Mouse (Mus musculus): ENCODE data around the gene Sv2a. TPM values are rescaled to one million over a fixed set of nuclear protein-coding genes. Genes with fewer than 3 reads are reported as not detected.
A peak's percentile ranks its signal among the peaks of the same experiment; 100 is the strongest.

Gene Sv2a
- polyA plus RNA-seq, 1 experiment from 2014 or later: 4.4 TPM

GRCm38 (mm10) chr3:96178427-96178826 lies 2.5 kb upstream of the Sv2a start:
- Histone ChIP-seq H3K36me3 (peaks cover 38% of the 10 kb centered on the region), H3K9me3 (no peaks in the 10 kb centered on the region), H3K27me3 (no peaks in the 10 kb centered on the region), H3K27ac (no peak overlapping the region), H3K4me3 (no peak overlapping the region), H3K9ac (no peak overlapping the region), H3K4me1 (peaks cover 35% of the 10 kb centered on the region), H3K4me2 (no peak overlapping the region)
- ATAC-seq (ENCODE audit: borderline replicate concordance, extremely low read depth, low FRiP score, low TSS enrichment): no peak
- 91% methylated on average over 4 of the region's 4 CpGs for WGBS

- Histone ChIP-seq H3K27ac (no peak overlapping the region), H3K36me3 (peaks cover 38% of the 10 kb centered on the region), H3K4me1 (peaks cover 31% of the 10 kb centered on the region), H3K9ac (no peak overlapping the region), H3K27me3 (no peaks in the 10 kb centered on the region), H3K4me3 (no peak overlapping the region), H3K9me3 (no peaks in the 10 kb centered on the region), H3K4me2 (no peak overlapping the region)
- no peak for ATAC-seq (ENCODE audit: borderline replicate concordance, extremely low read depth, low FRiP score, low TSS enrichment)
- WGBS: 84% methylated on average over 2 of the region's 2 CpGs
These were observed 2.0 kb upstream of the Sv2a start for GRCm38 (mm10) chr3:96178902-96179301.

GRCm38 (mm10) chr3:96179531-96179930 lies 1.4 kb upstream of the Sv2a start:
- Histone ChIP-seq H3K9me3 (no peaks in the 10 kb centered on the region), H3K9ac (no peak overlapping the region), H3K27ac (no peak overlapping the region), H3K4me3 (no peak overlapping the region), H3K4me2 (no peak overlapping the region), H3K27me3 (no peaks in the 10 kb centered on the region), H3K36me3 (peaks cover 31% of the 10 kb centered on the region), H3K4me1 (peaks cover 25% of the 10 kb centered on the region)
- no peak for ATAC-seq (ENCODE audit: borderline replicate concordance, extremely low read depth, low FRiP score, low TSS enrichment)
- 50% methylated on average over 4 of the region's 4 CpGs for WGBS

GRCm38 (mm10) chr3:96181510-96182381 lies 795 bp downstream of the Sv2a start:
- no peak overlapping the region for H3K27ac ChIP-seq
- peak overlapping the region; percentile 81 for H3K4me2 ChIP-seq
- WGBS: 28% methylated on average over 12 of the region's 12 CpGs
- ATAC-seq (ENCODE audit: borderline replicate concordance, extremely low read depth, low FRiP score, low TSS enrichment): peak; percentile 36; the same call in 1 of the 2 replicates
- H3K4me3 ChIP-seq: peak overlapping the region; percentile 52
- H3K9me3 ChIP-seq: no peaks in the 10 kb centered on the region
- H3K27me3 ChIP-seq: no peaks in the 10 kb centered on the region
- peaks cover 17% of the 10 kb centered on the region for H3K4me1 ChIP-seq
- no peak overlapping the region for H3K9ac ChIP-seq
- H3K36me3 ChIP-seq: peaks cover 14% of the 10 kb centered on the region

- H3K27ac ChIP-seq: no peak overlapping the region
- H3K9me3 ChIP-seq: no peaks in the 10 kb centered on the region
- H3K4me3 ChIP-seq: no peak overlapping the region
- H3K9ac ChIP-seq: no peak overlapping the region
- H3K36me3 ChIP-seq: peaks cover 11% of the 10 kb centered on the region
- ATAC-seq (ENCODE audit: borderline replicate concordance, extremely low read depth, low FRiP score, low TSS enrichment): no peak
- H3K4me1 ChIP-seq: peaks cover 17% of the 10 kb centered on the region
- WGBS: 10% methylated on average over 4 of the region's 4 CpGs
- H3K27me3 ChIP-seq: no peaks in the 10 kb centered on the region
- peak overlapping the region; percentile 81 for H3K4me2 ChIP-seq
These were observed 1.4 kb downstream of the Sv2a start for GRCm38 (mm10) chr3:96182382-96182776.

GRCm38 (mm10) chr3:96192977-96193376 lies 12.0 kb downstream of the Sv2a start:
- no peak overlapping the region for H3K9ac ChIP-seq
- no peaks in the 10 kb centered on the region for H3K27me3 ChIP-seq
- H3K4me2 ChIP-seq: no peak overlapping the region
- 55% methylated on average over 12 of the region's 12 CpGs for WGBS
- no peak for ATAC-seq (ENCODE audit: borderline replicate concordance, extremely low read depth, low FRiP score, low TSS enrichment)
- no peaks in the 10 kb centered on the region for H3K9me3 ChIP-seq
- H3K27ac ChIP-seq: no peak overlapping the region
- H3K4me3 ChIP-seq: no peak overlapping the region
- no peaks in the 10 kb centered on the region for H3K36me3 ChIP-seq
- H3K4me1 ChIP-seq: peaks cover 10% of the 10 kb centered on the region

- Histone ChIP-seq H3K27ac (no peak overlapping the region), H3K9ac (no peak overlapping the region), H3K9me3 (no peaks in the 10 kb centered on the region), H3K4me2 (no peak overlapping the region), H3K4me3 (no peak overlapping the region), H3K36me3 (no peaks in the 10 kb centered on the region), H3K27me3 (no peaks in the 10 kb centered on the region), H3K4me1 (peaks cover 13% of the 10 kb centered on the region)
- 81% methylated on average over 10 of the region's 10 CpGs for WGBS
- ATAC-seq (ENCODE audit: borderline replicate concordance, extremely low read depth, low FRiP score, low TSS enrichment): no peak
These were observed 14.0 kb downstream of the Sv2a start for GRCm38 (mm10) chr3:96194966-96195365.

- Histone ChIP-seq H3K27me3 (no peaks in the 10 kb centered on the region), H3K4me1 (peaks cover 13% of the 10 kb centered on the region), H3K9ac (no peak overlapping the region), H3K27ac (no peak overlapping the region), H3K36me3 (no peaks in the 10 kb centered on the region), H3K4me3 (no peak overlapping the region), H3K4me2 (peak overlapping the region; percentile 99; the same call in 1 of the 2 replicates), H3K9me3 (no peaks in the 10 kb centered on the region)
- WGBS: 90% methylated on average over 11 of the region's 11 CpGs
- ATAC-seq (ENCODE audit: borderline replicate concordance, extremely low read depth, low FRiP score, low TSS enrichment): no peak
These were observed 14.8 kb downstream of the Sv2a start for GRCm38 (mm10) chr3:96195616-96196313.

- Histone ChIP-seq H3K4me3 (peak overlapping the region; percentile 65), H3K4me2 (peak overlapping the region; percentile 99), H3K4me1 (peaks cover 13% of the 10 kb centered on the region), H3K36me3 (no peaks in the 10 kb centered on the region), H3K9ac (peak overlapping the region; percentile 81), H3K27ac (peak overlapping the region; percentile 94), H3K9me3 (no peaks in the 10 kb centered on the region), H3K27me3 (no peaks in the 10 kb centered on the region)
- 18% methylated on average over 27 of the region's 27 CpGs for WGBS
- ATAC-seq (ENCODE audit: borderline replicate concordance, extremely low read depth, low FRiP score, low TSS enrichment): no peak; the same call in 1 of the 2 replicates
These were observed 15.6 kb downstream of the Sv2a start for GRCm38 (mm10) chr3:96196437-96197128.

GRCm38 (mm10) chr3:96197129-96197749 lies 16.3 kb downstream of the Sv2a start:
- Histone ChIP-seq H3K27ac (peak overlapping the region; percentile 94), H3K9me3 (no peaks in the 10 kb centered on the region), H3K4me3 (peak overlapping the region; percentile 65), H3K9ac (peak overlapping the region; percentile 81), H3K27me3 (no peaks in the 10 kb centered on the region), H3K4me2 (peak overlapping the region; percentile 99), H3K4me1 (peaks cover 13% of the 10 kb centered on the region), H3K36me3 (no peaks in the 10 kb centered on the region)
- ATAC-seq (ENCODE audit: borderline replicate concordance, extremely low read depth, low FRiP score, low TSS enrichment): peak; percentile 92
- WGBS: under 1% methylated on average over 50 of the region's 50 CpGs

- peak; percentile 29; the same call in 1 of the 2 replicates for ATAC-seq (ENCODE audit: borderline replicate concordance, extremely low read depth, low FRiP score, low TSS enrichment)
- Histone ChIP-seq H3K27me3 (no peaks in the 10 kb centered on the region), H3K27ac (peak overlapping the region; percentile 29; the same call in 1 of the 2 replicates), H3K4me2 (peak overlapping the region; percentile 99), H3K4me3 (peak overlapping the region; percentile 65), H3K9me3 (no peaks in the 10 kb centered on the region), H3K9ac (no peak overlapping the region), H3K4me1 (peaks cover 13% of the 10 kb centered on the region), H3K36me3 (no peaks in the 10 kb centered on the region)
- WGBS: 7% methylated on average over 6 of the region's 6 CpGs
These were observed 17.2 kb downstream of the Sv2a start for GRCm38 (mm10) chr3:96198181-96198580.

All from lung, embryonic 15.5 days (tissue).